Mouse (Mus musculus) heart, adult 8-10 months (tissue): ENCODE results near the gene Tmem203. TPM values are rescaled to one million over a fixed set of nuclear protein-coding genes. Genes with fewer than 3 reads are reported as not detected.

Experiments used
- DNase-seq: peaks from one replicate; pipeline ENCODE4 v3.0.0; 2022; ENCODE audit warnings: low spot score
- total RNA-seq, 4 experiments: library from RNA; stranded (reverse); gene quantifications; 2 replicates each; pipeline ENCODE4 v1.2.4; 2022

Tmem203 gene
- total RNA-seq, 4 experiments from 2014 or later = 11.4 to 16.1 (median 13.6) TPM

DNA sequence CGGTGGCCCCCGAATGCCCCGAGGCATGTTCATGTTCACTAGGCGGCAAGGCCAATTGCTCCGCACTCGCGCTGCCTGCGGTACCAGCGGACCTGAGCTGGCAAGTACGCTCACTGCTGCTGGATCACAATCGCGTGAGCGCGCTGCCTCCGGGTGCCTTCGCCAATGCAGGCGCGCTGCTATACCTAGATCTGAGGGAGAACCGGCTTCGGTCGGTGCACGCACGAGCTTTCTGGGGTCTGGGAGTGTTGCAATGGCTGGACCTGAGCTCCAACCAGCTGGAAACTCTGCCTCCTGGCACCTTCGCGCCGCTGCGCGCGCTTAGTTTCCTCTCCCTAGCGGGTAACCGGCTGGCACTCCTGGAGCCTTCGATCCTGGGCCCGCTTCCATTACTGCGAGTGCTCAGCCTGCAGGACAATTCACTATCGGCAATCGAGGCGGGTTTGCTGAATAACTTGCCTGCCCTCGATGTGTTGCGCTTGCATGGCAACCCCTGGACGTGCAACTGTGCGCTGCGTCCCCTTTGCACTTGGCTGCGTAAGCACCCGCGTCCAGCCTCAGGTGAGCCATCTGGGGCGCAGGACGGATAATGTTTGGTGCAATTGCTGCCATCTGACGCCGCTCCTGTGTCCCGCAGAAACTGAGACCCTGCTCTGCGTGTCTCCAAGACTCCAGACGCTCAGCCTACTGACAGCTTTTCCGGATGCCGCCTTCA is 35.0 kb downstream of the Tmem203 start:
- DNase-seq = no peak

DNA sequence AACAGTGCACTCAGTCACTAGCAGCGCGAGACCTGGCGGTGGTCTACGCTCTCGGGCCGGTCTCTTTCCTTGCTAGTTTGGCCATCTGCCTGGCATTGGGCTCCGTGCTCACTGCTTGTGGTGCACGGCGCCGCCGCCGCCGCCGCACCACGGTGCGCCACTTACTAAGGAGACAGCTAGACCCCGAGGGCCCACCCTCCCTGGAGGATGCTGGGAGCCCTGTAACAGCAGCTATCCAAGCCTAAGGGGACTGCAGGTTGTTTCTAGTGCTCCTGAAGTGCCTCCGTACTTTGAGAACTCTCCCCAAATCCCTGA is 35.5 kb downstream of the Tmem203 start:
- DNase-seq = no peak

DNA sequence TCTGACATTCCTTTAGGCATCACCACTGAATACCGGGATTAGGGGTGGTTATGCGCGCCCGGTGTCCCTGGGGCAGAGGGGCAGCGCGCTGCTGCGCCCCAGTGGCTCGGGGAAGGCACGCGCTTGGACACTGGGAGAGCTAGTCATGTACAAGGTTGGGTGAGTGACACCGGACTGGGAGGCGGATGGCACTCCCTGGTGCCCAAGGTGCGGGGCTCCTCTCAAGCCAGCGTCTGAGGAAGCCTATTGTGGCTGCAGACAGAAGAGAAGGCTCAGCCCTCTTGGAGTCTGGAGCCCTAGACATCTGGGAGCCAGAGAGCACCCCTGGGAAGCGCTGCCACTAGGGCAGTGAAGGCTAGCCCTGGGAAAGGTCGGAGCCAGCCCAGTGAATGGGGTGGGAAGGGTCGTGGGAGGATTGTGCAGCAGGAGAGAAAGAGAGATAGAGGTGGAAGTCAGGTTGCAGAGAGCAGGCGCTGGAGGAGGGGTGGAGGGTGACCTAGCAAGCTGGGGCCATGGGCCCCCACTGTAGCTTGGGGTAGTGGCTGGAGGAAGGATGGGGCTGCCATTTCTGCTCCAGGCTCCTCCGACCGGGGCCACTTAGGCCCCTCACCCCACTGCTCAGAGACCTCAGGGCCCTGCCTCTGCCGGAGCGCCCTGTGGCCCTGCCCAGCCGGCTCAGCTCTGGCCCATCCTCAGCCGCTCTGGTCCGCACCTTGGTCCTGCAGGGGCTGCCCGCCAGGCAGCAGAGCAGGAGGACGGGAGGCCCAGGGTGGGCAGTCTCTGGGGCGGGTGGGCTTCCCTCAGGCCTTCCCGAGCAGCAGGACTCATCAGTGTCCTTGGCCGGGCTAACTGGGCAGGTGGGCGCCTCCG is 36.2 kb downstream of the Tmem203 start:
- DNase-seq = no peak

DNA sequence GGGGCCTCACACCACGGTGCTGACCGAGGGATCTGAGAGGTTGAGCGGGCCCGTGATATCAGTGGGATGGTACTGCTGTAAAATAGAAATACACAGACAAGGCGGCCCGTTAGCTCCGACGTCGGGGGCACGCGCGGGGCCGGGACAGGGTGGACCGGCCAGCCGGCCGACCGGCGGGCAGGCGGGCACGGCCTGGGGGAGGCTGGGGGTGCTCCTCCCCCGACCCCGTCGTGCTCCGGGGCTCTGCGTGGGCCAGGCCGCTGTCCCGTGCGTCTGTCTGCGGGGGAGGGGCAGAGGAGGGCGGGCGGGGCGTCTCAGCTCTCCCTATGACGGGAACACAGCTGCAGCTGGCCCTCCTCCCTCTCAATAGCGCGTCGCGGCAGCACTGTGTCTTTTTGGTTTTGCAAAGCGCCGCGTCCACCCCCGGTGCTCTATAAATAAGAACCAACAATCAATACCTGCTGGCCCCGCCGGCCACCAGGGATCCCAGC is 36.9 kb downstream of the Tmem203 start:
- no peak for DNase-seq

DNA sequence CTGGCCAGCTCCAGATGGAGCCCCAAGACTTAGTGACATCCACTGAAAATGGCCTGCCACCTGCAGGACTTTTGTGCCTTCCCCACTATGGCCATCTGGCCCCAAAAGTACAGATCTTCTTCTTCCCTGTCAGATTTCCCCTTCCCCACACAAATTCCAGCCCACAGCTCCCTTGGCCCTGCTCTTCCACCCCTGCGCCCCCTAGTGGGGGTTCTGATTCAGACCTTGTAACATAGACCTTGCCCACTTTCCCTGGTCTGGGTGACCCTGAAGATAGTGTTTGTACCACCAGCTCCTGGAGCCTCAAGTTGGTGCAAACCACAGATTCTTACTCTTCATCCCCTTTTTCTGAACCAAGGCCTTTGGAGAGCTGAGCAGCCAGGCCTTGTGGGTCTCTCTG is 37.6 kb downstream of the Tmem203 start:
- DNase-seq = peak; percentile 74

DNA sequence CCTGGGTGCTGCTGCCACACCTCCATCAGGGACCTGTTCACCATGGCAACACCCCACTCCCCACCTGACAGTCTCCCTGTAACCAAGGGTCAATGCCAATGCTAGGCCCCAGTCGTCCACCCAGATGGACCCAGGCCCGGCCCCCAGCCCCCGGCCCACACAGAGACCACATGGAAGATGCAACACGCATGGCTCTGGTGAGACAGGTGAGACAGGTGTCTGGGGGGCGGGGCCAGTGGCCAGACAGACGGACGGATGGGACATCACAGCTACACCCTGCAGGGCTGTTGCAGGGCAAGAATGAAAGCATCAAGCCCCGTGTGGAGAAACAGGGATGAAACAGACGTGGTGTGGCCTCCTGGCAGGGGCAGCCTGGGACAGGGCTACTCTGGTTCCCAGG is 38.5 kb downstream of the Tmem203 start:
- no peak for DNase-seq

DNA sequence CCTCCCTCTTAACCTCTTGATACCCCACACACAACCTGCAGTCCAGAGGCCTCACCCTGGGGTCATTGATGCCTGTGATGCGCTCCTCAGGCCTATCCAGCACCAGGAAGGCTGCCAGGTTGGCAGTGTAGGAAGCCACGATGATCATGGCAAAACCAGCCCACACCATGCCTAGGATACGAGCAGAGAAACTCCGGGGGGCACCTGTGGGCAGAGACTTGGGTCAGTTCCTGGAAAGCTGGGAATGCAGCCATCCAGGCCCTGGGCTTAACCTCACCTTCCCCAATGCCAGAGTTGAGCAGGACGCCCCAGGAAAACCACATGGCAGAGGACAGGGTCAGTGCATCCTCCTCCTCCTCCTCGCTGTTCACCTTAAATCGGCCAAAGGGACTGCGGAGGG is 41.9 kb downstream of the Tmem203 start:
- no peak for DNase-seq

DNA sequence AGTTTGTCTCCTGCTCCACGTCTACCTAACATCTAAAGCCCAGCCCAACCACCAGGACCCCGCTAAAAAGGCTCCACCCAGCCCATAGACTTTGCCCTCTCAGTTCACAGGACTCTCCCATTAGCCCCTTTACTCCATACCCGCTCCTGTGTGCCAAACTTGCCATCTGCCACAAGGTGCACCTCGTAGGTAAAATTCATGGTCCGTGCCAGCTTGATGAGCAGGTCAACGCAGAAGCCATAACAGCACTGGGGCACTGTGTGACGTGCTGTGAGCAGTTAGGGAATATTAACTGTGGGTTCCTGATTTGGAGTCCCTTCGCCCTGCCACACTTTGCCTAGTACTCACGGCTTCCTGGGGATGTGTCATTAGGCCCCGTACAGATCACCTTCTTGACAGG is 42.8 kb downstream of the Tmem203 start:
- DNase-seq = no peak

DNA sequence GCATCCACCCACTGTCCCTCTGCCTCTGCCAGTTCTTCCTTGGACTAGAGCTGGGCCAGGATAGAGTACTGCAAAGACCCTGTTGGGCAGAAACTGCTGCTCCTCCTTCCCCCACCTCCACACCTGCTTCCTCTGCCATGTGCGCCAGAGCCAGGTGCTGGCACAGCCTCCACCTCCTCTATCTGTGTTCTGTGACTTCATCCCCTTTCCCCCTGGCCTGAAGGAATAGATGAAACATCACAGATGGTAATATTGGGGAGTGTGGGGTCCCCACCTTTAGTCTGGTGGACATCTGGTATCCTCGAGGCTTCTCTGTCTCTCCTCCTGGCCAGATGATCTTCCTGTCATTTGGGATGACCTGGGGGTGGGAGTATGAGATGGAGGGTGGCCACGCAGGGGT is 48.2 kb downstream of the Tmem203 start:
- no peak for DNase-seq

DNA sequence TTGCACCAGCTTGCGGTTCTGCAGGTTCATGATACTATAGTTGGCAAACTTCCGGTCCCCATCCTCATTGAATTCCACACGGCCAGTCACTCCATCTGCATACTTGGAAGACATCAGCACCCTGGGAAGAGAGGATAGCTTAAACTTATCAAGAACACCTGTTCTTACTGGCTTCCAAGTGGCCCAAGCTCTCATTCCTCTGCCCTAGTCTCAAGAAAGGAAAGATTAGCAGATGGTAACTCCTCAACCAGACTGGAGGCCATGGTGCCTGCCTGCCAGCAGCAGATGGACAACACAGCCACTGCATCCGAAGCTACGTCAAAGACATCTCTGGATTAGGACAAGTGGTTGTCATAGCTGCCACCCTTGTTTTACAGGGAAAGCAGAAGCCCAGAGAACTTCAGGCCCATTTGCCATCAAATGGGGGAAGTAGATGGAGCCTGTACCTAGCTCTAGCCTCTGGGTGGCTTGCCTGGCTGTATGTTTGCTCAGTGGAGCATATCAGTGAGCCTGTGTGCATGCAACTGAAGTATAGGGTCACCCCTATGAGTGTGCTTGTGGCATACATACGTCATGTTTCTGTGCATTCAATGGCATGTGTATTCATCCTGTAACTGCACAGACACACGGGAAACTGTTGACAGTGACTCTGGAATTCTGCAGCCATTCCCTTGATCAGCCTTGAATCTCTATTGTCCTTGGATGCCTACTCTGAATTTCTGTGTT is 48.9 kb downstream of the Tmem203 start:
- DNase-seq = no peak

DNA sequence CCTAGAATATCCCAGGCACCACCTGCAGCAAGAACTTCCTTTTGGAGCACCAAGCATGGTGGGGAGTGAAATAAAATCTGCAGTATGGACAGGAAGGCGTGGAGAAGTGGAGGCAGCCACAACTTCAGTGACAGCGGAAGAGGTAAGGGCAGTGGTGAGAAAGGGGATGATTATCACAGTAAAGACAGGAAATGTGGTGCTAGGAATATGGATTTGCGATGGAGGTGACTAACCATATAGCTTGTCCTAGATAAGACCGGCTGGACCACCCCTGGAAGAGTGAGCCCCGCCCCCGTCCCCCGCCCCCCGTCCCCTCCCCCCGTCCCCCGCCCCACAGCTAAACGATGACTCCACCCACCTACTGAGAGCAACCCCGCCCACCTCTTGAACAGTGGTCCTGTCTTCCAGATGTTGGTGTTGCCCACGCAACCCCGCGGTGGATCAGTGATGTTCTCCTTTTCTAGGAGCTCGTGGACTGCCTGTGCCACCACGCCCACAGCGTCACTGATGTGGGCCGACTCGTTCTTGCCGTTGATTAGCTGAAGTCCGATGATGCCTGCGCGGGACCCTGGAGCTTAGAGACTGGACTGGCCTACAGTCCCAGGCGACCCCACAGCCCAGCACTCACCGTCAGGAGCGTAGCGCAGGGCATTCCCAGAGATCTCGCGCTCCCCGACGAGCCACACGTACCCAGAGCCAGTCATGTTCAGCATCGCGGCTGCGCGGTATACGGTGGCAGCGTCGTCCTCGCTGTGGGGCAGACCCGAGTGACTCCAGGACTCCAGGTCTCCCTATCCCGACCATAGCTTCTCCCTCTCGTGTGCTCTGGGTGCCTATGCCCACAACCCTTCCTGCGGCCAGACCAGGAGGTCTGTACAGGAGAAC is 49.7 kb downstream of the Tmem203 start:
- no peak for DNase-seq

Other genes with a start within 250 kb of the Tmem203 start
- gene Nsmf, start 201.1 kb upstream of the Tmem203 start, total RNA-seq = 10 to 100 TPM; 11.7 to 15.9 (median 12.2) TPM
- gene Entpd8, start 175.1 kb upstream of the Tmem203 start, total RNA-seq = not detected
- gene Noxa1, start 160.3 kb upstream of the Tmem203 start, total RNA-seq = not detected
- 1 to 10 TPM; 5.0 to 9.4 (median 9.2) TPM for gene Nrarp, start 74.7 kb upstream of the Tmem203 start, total RNA-seq
- gene Tor4a, start 58.6 kb upstream of the Tmem203 start, total RNA-seq = 1 to 10 TPM; 3.9 to 5.0 (median 4.7) TPM
- 10 to 100 TPM; 38.5 to 49.3 (median 39.5) TPM for gene Nelfb, start 44.0 kb upstream of the Tmem203 start, total RNA-seq
- gene Stpg3, start 40.8 kb upstream of the Tmem203 start, total RNA-seq = not detected
- gene Fam166a, start 36.7 kb upstream of the Tmem203 start, total RNA-seq = not detected
- gene Tubb4b, start 30.7 kb upstream of the Tmem203 start, total RNA-seq = 100 to 1,000 TPM; 308 to 380 (median 323) TPM
- not detected for gene Slc34a3, start 21.1 kb upstream of the Tmem203 start, total RNA-seq
- gene Rnf224, start 18.7 kb upstream of the Tmem203 start, total RNA-seq = not detected
- 1 to 10 TPM in 2 of 4 experiments, under 1 TPM in 2; 0.53 to 1.7 (median 1.2) TPM for gene Rnf208, start 13.2 kb upstream of the Tmem203 start, total RNA-seq
- not detected for gene Cysrt1, start 13.0 kb upstream of the Tmem203 start, total RNA-seq
- gene AL732309.1, start 8.6 kb upstream of the Tmem203 start, total RNA-seq = 1 to 10 TPM; 1.8 to 2.4 (median 2.1) TPM
- gene Tprn, start 7.2 kb downstream of the Tmem203 start, total RNA-seq = 1 to 10 TPM; 4.0 to 8.6 (median 6.7) TPM
- 10 to 100 TPM; 39.5 to 47.1 (median 40.1) TPM for gene Ssna1, start 17.0 kb downstream of the Tmem203 start, total RNA-seq
- 10 to 100 TPM; 36.8 to 39.8 (median 37.6) TPM for gene Anapc2, start 17.0 kb downstream of the Tmem203 start, total RNA-seq
- not detected for gene Tmem210, start 32.7 kb downstream of the Tmem203 start, total RNA-seq
- gene Lrrc26, start 34.5 kb downstream of the Tmem203 start, total RNA-seq = not detected
- under 1 TPM in 2 of 4 experiments, not detected in 2; 0.09 to 0.11 TPM for gene Grin1, start 63.7 kb downstream of the Tmem203 start, total RNA-seq
- gene Man1b1, start 76.9 kb downstream of the Tmem203 start, total RNA-seq = 10 to 100 TPM; 19.9 to 28.2 (median 22.5) TPM
- 1 to 10 TPM; 3.8 to 5.2 (median 5.1) TPM for gene Dpp7, start 100.9 kb downstream of the Tmem203 start, total RNA-seq
- 10 to 100 TPM in 1 of 4 experiments, 1 to 10 TPM in 3; 8.9 to 10.7 (median 9.5) TPM for gene Uap1l1, start 110.2 kb downstream of the Tmem203 start, total RNA-seq
- gene Sapcd2, start 116.9 kb downstream of the Tmem203 start, total RNA-seq = not detected
- 10 to 100 TPM; 11.6 to 14.4 (median 12.6) TPM for gene Entpd2, start 140.4 kb downstream of the Tmem203 start, total RNA-seq
- 10 to 100 TPM; 25.3 to 35.8 (median 33.6) TPM for gene Npdc1, start 143.9 kb downstream of the Tmem203 start, total RNA-seq
- under 1 TPM in 2 of 4 experiments, not detected in 2; 0.16 to 0.60 TPM for gene Fut7, start 167.8 kb downstream of the Tmem203 start, total RNA-seq
- 10 to 100 TPM; 42.5 to 47.2 (median 45.2) TPM for gene Abca2, start 173.3 kb downstream of the Tmem203 start, total RNA-seq
- gene Clic3, start 201.4 kb downstream of the Tmem203 start, total RNA-seq = 1 to 10 TPM; 1.3 to 3.6 (median 2.3) TPM
- gene Paxx, start 205.7 kb downstream of the Tmem203 start, total RNA-seq = 10 to 100 TPM; 21.4 to 30.7 (median 23.3) TPM
- gene Ptgds, start 214.6 kb downstream of the Tmem203 start, total RNA-seq = 1,000 to 10,000 TPM in 1 of 4 experiments, 100 to 1,000 TPM in 3; 350 to 1,004 (median 621) TPM
- gene Lcn12, start 238.5 kb downstream of the Tmem203 start, total RNA-seq = not detected
- 100 to 1,000 TPM in 1 of 4 experiments, 10 to 100 TPM in 3; 79.4 to 105 (median 88.7) TPM for gene Fbxw5, start 245.3 kb downstream of the Tmem203 start, total RNA-seq
- 1 to 10 TPM; 1.7 to 2.6 (median 2.0) TPM for gene C8g, start 246.3 kb downstream of the Tmem203 start, total RNA-seq